Mouse (Mus musculus): ENCODE measurements around the gene Impdh2.

Gene Impdh2

GRCm38 (mm10) chr9:108569381-108570206, 9.5 kb downstream of the Impdh2 start, which contains the start of gene Dalrd3:
TSS of gene Dalrd3 (plus strand) at chr9:108569886.
- DNase-seq (ENCODE audit: low spot score in 2 of 2): peak; percentile 89 to 91

DNA sequence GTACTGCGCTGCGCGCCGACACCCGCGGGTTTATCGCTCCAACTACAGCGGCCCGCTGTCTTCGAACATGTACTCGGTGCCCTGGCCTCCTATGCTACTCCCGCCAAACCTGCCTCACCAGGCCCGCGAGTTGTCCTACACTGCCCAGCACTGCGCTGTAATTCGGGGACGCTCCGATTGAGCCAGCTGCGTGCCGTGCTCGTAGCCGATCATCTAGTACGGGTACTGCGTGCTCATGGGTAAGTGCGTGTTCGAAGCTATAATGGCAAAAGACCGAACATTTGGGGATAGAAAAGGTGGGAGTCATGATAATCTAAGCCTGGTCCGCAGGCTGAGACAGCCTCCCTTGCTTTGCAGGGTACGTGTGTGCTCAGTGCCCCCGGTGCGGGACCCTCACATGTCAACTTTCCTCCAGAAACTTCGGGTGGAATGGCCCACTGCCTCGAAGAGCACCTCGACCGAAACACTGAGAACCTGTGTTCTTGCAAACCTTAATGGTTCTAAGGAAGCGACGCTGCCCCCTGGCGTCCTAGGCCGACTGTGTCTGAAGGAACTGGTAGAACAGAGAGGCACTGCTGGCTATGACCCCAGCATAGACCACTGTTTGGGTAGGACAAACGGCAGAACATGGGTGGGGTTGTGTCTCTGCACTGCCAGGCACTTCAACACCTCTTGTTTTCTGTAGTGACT, 10.3 kb downstream of the Impdh2 start:
- peak in 1 of 2 experiments; percentile 67 for DNase-seq (ENCODE audit: low spot score in 2 of 2)

GRCm38 (mm10) chr9:108571401-108571973, 11.4 kb downstream of the Impdh2 start:
- no peak for DNase-seq (ENCODE audit: low spot score in 2 of 2)

GRCm38 (mm10) chr9:108572321-108572720, 12.2 kb downstream of the Impdh2 start:
- no peak for DNase-seq (ENCODE audit: low spot score in 2 of 2)

DNA sequence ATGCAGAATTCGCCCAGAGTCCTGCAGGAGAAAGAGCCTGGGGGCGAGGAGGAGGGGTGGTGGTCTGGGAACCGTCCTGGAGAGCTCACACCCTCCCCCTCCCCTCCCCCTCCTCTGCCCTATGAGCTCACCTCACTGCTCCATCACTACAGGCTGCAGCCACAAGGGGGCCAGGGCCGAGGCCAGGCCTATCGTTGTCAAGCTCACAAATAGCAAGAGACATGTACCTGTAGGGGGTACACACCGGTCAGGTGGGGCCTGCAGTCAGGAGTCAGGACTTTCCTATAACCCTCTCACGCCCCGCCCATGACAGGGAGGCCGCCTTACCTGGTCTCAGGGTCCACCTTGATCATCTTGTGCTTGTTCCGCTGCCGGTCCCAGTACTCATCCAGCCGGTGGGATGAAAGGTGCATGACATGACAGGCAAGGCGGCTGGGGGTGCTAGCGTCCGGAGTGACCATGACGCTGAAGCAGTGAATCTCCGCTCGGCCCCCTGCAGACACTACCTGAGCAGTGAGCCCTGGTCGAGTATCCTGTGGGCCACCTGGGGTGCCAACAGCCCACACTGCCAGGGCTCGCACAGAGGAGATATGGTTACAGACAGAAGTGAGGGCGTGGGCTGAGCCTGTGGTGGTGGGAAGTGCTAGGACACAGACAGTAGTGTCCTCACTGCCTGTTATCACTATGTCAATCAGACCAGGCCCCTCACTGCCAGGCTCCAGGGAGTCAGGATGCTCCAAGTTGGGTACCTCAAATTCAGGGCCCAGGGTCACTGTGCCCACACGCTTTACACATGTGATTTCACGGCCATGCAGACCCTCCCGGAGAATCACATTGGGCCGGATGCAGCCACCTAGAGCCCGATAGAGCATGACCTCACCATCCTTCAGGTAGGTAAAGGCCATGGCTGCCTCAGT, 13.9 kb downstream of the Impdh2 start:
- DNase-seq (ENCODE audit: low spot score in 2 of 2): no peak

GRCm38 (mm10) chr9:108574921-108575320, 14.8 kb downstream of the Impdh2 start:
- DNase-seq (ENCODE audit: low spot score in 2 of 2): no peak

- DNase-seq (ENCODE audit: low spot score in 2 of 2): no peak
Observed at GRCm38 (mm10) chr9:108575321-108576297, 15.5 kb downstream of the Impdh2 start.

DNA sequence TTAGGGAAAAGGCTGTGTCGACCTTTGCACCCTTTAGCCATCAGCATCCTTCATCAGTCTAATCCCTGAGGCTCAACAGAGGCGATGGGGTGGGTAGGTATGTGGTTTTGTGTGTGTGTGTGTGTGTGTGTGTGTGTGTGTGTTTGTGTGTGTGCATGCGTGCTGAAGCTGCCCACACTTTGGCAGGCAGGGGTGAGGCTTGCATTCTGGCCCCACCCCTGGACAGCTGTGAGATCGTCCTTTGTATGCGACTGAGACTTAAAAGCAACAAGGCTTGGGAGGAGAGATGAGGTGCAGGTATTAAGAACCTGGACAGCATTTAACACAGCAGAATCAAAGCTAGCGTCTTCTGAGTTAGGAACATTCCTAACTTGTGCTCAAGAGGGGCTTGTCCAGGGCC, 16.9 kb downstream of the Impdh2 start:
- no peak for DNase-seq (ENCODE audit: low spot score in 2 of 2)

DNA sequence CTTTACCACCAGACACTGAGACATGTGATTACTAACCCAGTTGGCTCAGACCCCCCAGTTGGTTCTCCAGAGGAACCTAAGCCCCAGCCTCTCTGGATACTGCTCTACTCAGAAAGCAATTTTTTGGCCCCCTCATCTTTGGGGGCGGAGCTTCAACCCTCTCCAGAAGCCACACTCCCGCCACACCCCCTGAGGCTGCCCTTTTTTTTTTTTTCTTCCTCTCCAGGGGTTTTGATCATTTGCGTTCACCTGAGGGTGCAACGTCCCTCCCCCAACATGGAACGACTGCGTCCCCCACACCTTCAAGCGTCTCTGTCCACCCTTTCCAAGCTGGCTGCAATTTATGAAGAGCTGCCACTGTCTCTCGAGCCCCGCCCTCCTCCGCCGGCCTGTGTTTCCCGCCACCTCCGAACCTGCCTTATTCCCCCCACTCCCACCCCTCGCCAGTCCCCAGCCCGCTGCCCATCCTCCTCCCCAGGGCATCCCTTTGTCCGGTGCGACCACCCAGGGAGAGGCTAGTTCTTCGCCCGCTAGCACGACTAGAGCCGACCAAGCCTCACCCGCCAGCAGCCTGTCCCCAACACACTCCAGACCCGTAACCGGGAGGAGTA, 18.0 kb downstream of the Impdh2 start:
- DNase-seq (ENCODE audit: low spot score in 2 of 2): peak; percentile 30 to 51

DNA sequence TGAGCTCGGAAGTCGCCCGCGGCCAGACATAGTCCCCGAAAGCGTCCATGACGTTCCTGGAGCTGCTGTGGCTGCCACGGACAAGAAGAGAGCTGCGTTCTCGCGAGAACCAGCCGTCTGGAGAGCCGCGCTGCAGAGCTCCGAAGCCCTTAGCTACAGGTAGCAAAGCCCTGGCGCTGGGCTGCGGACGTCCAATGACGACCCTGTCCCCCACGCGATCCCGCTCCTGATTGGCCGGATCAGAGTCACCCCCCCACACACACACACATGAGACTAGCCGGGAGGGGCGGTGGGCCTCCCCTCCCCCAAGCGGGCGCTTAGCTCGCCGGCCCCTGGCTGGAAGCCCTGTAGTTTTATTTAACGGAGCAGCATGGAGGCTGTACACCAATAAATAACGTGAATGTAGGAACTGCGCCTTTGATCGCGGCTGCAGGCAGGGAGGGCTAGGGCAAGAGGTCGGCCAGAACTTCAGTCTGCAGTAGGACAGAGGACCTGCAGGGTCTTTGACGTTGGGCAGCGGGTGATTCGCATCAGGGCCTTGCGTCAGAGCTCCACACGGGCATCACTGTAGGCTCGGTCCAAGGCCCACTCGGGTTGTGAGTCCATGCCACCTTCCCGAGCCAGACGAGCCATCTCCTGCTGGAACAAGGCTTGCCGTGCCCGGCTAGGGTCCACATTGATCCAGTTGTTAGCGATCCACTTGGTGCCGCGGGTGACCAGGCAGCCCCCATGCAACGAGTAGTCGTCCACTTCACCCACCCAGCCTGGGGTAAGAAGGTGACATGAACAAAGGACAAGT, 18.7 kb downstream of the Impdh2 start, which contains the start of gene Wdr6:
Gene Wdr6, minus strand, starts transcription at position 195 of the 799 bp plus-strand sequence.
- DNase-seq (ENCODE audit: low spot score in 2 of 2): peak; percentile 91 to 93

- no peak for DNase-seq (ENCODE audit: low spot score in 2 of 2)
Observed at GRCm38 (mm10) chr9:108579344-108579690, 19.2 kb downstream of the Impdh2 start.

GRCm38 (mm10) chr9:108587571-108588180, 27.6 kb downstream of the Impdh2 start:
- DNase-seq (ENCODE audit: low spot score in 2 of 2): peak; percentile 79 to 86

- no peak for DNase-seq (ENCODE audit: low spot score in 2 of 2)
Observed at GRCm38 (mm10) chr9:108589229-108589628, 29.1 kb downstream of the Impdh2 start.

GRCm38 (mm10) chr9:108591462-108591861, 31.4 kb downstream of the Impdh2 start:
- DNase-seq (ENCODE audit: low spot score in 2 of 2): no peak

- DNase-seq (ENCODE audit: low spot score in 2 of 2): no peak
Observed at GRCm38 (mm10) chr9:108594354-108594753, 34.3 kb downstream of the Impdh2 start.

DNA sequence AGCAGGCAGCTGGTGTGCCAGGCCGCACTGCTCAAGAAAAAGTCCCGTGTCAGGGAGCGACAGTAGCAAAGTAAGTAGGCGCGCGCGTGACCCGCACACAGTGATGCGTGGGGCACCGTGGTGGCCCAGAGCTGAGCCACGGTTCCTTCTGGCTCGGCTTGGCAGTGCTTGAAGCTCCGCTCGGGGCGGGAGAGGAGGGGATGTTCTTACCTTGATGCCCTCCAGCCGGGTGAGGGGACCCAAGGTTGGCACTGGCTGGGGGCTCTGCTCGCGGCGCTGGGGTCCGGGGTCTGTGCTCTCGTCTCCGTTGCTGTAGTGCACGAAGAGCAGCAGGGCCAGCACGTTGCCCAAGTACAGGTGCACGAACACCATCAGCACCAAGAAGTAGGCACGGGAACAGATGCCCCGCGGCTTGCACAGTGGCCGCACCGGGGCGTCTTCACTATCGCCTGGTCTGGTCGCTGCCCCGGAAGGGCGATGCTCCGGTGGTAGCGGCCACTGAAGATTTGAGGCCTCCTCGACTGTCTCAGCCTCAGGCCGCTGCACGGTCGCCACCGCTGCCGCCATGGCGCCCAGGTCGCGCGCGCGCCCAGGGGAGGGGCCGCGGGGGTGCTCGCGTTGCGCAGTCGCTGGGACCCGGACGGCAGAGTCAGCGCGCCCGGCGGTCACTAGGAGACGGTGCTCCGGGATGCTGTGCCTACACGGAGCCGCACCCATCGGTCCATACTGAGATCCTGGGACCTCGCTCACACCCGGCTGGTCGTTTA, 37.1 kb downstream of the Impdh2 start, which contains the start of gene P4htm:
Gene P4htm, minus strand, starts transcription at position 670 of the 767 bp plus-strand sequence.
- peak; percentile 72 to 73 for DNase-seq (ENCODE audit: low spot score in 2 of 2)

DNA sequence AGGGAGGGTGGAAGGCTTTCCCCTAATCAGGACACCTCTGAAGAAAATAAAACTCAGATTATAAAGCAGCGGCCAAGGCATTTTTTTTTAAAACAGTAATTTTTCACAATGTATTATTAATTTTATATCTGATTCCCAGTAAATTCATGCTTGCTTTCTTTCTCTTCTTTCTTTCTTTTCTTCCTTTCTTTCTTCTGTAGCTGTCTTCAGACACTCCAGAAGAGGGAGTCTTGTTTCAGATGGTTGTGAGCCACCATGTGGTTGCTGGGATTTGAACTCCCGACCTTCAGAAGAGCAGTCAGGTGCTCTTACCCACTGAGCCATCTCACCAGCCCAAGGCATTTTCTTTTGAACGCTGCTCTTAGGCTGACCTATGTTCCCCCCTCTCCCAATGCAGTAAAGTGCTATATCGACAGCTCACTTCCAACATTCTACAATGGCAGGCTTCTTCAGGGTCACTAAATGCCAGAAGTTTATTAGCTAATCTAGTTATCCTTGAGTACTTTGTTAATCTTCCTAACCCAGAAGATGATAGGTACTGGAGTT, 39.0 kb downstream of the Impdh2 start:
- no peak for DNase-seq (ENCODE audit: low spot score in 2 of 2)
